Comparison of ENCODE assay signal across 14 mouse cellular contexts in genomic region chr9:64402141-64402540, GRCm38 (mm10).
"Had no signal": no experiment of that assay in that cellular context is flagged by ENCODE, and none has a peak within 500 bp of the region (broad histone marks: within the 10 kb centered on the region; RNA-seq: fewer than 3 reads in every experiment).

No protein-coding gene starts in this region.

- DNase-seq: gastrocnemius, postnatal 14 days; gastrocnemius, postnatal 36 days; heart, adult 18-20 months; heart, postnatal 14 days; heart, postnatal 36 days; kidney, adult 11 months; kidney, adult 2 months; kidney, adult 9 months; kidney, postnatal 14 days; kidney, postnatal 36 days; layer of hippocampus, adult 9-11 months; layer of hippocampus, postnatal 36 days; left cerebral cortex, postnatal 4 days; liver had no signal
